Mouse (Mus musculus) ovary, postnatal 10 days (tissue): ENCODE data around the gene Ctdsp2.

ENCODE experiments used
- DNase-seq: peaks from one replicate; pipeline ENCODE4 v3.0.0; 2022; ENCODE audit warnings: low spot score

The Ctdsp2 gene

DNA sequence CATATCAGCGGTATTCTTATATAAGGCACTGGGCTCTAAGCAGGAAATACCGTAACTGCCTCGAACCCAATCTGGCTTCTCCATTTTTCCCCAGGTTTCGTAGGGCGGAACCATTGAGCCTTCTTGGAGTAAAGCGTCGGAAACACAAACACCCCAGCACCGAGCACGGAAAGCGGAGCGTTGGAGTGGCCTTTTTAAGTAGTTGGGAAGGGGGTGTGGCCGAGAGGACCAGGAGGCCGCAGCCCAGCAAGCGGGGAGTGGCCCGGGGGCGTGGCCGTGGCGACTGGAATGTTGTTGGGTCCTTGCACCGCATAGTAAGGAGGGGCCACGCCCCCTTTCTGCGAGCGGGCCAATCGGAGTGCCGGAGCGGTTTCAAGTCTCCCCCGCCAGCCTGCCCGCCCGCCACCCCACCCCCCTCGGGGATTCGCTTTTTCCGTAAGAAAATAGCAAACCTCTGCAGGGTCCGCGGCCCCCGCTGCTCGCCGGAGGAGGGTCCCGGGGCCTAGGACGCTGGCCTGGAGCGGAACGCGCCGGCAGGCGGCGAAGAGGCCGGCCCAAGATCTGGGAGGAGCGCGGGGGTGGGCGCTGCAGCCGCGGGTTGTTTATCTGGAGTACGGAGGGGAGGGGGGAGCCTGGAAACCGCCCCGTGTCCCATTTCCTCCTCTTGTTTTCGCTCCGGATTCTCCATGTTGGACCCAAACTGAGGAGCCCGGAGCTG, at the start of gene Ctdsp2:
Gene Ctdsp2, plus strand, starts transcription at position 441 of the 718 bp plus-strand sequence.
- DNase-seq, result peak; percentile 98

DNA sequence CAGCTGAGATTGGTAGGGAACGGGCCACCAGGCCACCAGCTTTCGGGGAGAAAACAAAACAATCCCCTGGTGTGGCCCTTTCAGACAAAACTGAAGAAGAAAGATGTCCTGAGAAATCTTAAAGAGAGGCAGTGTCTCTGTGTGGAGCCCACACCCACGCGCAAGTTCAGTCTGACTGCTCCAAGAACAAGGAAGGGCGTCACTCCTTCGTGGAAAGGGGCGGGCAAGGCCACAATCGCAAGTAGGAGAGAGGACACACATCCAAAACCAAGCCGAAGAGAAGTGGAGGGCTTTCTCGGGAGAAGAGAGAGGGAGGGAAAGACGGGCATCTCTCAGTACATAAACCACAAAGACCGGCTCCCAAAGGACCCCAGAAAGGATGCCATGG, 49.7 kb upstream of the Ctdsp2 start:
- DNase-seq, result no peak

DNA sequence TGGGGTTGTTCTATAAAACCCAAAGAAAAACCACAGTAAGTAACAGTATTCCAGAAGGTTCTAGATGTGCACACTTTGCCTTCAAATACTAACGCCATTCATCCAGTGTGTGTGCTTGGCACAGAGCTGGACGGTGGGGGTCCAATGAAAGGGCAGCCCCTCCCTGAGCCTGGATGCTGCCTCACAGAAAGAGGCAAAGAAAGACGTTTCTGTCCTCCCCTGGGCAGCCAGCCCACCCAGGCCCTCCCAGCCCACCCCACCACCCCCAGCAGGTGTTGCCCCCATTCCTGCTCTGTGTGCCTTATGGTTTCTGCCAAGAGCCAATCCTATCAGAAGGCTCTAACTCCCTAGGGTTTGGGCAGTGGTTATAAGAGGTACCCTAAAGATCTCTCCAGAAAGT, 49.0 kb upstream of the Ctdsp2 start:
- DNase-seq, result no peak

DNA sequence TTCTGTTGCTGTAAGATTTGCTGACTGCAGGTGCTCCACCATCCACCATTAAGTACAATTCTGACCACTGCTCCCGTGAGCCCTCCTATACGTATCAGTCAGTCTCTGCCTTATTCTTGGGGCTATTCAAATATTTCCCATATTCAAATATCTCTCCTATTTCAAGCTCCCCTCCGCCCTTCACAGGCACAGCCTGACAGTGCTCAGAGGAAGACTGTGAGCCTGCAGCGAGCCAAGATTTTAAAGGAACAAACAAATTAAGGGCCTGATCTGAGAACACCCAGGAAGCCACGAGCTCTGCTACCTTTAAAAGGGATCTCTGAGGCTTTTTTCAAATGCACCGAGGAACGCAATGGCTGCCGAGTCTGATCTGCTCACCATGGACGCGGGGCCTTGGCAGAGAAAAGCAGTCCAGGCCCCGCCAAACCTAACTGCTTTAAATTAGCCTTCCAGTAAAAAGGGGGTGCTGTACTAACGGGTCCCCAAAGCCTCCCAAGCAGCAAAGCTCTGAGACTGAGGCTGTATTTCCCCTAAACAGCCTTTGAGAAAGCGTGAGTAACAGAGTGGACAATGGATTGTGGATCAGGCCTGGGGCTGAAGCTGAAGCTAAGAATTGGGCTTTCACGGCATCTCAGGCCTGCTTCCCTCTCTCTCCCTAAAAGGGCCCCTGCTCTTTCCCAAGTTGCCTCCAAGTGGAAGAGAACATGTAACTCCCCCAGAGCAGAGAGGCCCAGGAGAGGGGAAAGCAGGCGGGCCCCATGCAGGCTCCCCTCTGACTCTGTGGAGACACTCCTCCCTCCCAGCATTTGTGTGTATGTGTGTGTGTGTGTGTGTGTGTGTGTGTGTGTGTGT, 48.0 kb upstream of the Ctdsp2 start:
- peak; percentile 74 for DNase-seq

DNA sequence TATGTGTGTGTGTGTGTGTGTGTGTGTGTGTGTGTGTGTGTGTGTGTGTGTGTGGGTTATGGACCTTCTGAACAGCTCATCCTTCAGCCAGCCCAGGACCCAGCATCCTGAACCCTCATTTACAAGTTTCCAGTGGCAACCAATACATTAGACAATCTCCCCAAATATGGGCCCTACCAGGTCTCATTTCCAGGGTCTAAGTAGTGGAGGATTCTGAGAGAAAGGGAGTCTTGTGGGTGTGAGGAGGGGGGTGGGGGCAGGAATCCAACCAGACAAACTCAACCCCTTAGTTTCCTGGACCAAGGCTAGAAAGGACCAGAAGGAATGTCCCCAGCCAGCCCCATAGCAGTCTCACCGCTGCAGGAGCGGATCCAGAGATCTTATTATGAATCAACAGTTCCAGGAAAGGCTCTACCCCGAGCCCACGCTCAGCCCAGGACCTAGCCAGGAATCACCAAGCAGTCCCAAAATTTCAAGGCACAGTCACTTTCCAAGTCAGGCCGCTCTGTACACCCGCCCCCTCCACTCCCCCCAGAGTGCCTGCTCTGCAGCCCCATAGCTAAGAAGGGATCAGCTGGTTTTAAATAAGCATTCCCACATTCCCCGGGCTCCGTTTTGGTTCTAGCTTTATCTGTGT, 47.3 kb upstream of the Ctdsp2 start:
- no peak for DNase-seq

DNA sequence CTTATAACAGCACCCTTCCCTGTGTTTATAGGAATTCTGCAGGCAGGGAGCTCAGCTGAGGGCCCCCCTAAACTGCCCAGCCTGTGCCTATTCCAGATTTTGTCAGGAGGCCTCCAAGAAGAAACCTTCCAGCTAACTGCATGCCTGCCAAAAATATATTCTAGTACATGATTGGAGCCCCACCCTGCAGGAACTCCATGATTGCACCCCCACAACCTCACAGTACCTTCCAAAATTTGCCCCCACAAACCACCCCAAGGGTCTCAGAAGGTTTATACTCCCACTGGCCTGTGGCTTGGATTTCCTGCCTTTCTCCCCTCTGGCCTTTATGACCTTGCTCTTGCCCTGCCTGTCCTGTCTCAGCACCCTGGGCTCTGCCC, 46.8 kb upstream of the Ctdsp2 start:
- no peak for DNase-seq

DNA sequence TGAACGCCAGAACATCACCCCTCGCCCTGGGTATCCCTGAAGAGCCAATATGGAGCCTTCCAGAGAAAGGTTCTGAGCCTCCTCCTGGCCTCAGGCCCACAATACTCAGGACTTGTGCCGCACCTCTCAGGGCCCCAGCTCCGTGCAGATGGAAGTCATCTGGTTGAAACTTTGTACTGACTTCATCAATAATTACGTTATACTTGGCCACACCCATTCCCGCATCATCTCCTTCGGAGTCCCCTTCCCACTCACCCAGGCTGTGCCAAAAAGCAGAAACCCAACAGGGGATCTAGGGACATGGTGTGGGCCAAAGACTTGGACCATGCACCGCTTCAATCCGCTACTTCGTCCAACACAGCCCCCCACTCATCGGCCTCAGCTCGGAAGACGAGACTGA, 44.0 kb upstream of the Ctdsp2 start:
- no peak for DNase-seq

DNA sequence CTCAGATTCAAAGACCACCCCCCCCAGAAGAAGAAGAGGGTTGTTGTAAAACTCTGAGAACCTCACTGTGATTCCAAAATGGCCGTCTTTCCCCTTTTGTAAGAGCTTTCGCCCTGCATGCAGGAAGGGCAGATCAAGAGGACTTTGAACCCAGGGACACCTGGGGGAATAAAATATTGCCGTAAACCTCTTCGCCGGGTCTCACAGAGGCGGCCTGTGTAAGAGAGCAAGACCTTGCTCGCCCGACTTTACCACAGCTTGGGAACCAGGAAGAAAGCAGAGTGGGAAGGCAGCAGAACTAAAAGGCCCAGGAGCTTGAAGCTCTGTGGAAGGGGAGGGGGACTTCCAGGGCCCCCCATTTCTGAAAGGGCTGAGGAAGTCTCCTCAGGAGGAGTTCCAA, 43.4 kb upstream of the Ctdsp2 start:
- no peak for DNase-seq

DNA sequence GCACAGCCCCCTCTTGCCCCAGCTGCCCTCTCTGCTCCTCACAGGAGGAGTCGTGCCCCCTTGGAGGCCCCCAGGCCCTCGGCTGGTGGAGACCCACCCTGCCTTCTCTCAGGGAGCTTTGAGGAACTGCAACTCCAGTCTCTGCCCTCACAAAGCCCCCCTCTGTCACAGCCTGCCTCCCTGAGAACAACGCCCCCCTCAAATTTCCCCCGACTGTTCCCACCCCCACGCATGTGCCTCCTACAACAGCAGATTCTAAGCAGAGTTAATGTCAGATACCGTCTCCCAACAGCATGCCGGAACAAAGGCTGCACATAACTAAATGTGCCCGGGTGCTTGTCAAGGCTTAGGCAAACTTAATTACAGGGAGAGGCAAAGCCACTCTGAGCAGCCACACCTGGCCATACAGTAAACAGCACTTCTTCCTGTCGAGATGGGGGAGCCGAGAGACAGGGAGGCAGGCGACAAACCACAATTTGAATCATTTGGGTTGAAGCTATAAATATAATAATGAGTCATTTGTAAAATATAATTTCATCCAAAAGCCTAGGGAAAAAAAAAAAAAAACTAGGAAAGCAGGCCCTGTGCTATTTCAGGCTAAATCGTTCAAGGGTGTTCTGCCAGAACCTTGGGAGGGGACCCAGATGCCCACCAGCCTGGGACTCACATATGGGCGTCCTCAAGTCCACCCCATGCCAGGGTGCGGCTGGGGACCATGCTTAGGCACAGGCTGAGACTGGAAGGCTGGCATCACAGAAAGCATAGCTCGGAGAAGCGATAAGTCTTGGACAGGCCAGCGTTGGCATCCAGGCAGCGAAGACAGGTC, 42.7 kb upstream of the Ctdsp2 start:
- DNase-seq, result no peak

DNA sequence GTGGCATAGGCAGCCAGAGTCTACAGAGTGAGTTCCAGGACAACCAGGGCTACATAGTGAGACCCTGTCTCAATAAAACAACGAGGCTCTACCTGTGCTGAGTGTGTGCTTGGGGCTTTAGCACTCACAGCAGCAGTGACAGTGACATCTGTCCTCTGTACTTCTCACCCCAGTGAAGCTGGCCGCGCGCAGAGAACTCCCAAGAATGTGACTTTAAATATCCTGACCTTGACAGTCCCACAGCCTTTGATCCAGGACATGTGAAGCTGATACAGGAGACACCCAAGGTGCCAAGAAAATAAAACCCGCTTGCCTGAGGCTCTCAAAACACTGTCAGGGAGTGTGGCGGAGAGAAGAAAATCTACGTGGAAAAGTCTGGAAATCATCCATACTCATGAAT, 37.6 kb upstream of the Ctdsp2 start:
- DNase-seq, result no peak

DNA sequence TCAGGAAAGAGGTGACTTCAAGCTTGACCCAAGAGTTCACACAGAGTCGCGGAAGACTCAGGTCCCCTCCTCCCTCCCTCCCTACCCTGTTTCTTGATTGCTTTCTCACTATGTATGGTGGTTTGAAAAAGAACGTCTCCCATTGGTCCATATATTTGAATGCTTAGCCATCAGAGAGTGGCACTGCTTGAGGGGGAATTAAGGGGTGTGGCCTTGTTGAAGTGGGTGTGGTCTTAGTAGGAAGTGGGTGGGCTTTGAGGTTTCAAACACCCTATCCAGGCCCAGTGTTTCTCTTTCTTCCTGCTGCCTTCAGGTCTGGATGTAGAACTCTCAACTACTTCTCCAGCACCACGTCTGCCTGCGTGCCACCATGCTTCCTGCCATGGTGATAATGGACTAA, 33.0 kb upstream of the Ctdsp2 start:
- DNase-seq, result no peak

DNA sequence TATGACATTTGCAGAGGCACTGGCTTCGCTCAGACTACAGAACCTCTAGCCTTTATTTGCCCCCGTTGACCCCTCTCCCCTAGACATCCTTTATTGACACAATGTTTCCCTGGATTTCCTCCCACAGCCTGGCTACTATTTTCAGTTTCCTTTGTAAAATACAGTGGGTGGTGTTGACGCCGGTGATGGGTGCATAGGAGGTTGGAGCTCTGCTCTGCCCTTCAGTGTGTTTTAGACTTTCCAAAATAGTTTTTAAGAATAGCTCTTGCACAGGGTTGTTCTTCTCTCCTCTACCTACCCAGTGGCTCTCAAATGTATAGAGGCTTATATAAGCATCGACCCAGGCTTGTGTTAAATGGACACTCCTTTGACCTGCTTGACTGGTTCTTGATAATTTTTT, 28.7 kb upstream of the Ctdsp2 start:
- DNase-seq, result no peak

DNA sequence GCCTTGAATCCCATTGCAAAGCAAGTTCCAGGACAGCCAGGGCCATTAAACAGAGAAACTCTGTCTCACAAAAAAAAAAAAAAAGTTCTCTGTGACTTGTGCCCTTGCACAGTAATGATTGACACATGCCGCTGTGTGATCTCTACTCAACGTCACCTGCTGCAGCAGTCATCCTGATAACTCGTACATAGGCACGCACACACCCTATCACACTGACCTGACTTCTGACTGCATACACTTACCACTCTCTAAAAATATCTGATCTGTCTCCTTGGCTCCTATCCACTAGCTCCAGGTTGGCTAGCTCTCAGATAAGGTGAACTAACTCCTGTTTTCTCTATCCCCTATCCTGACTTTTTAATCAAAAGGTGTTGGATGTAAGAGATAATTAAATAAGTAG, 27.9 kb upstream of the Ctdsp2 start:
- no peak for DNase-seq

DNA sequence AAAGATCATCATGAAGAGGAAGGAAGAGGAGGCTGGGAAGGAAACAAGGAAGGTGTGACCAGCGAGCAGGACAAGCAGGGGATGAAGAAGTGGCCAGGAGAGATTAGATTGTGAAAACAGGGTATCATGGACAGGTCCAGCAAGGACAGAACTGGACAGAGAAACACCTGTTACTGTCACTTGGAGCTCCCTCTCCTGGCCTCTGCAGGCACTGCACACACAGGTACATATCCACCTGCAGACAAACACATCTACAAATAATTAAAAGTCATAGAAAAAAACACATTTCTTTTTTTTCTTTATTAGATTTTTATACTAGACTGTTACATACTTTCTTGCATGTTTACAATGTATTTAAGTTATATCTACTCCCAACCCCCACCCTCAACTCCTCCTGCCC, 26.1 kb upstream of the Ctdsp2 start:
- DNase-seq, result no peak

DNA sequence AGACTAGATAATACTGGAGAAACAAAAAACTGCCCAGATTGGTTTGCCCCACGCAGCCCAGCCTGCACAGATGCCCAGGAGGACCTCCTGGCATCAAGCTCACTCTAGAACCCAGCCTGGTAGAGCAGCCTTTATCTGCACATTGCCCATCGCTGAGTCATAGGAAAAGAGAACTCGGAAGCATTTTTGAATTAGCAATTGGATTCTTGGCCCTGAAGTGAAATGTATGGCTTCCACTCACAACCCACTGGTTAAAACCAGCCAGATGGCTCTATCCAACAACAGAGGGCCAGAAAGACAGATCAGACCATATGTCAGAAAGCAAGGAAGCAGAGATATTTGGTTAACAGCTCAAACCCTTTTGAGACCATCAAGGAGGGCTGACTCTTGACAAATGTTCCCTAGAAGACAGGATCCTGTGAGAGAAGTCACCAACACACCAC, 25.5 kb upstream of the Ctdsp2 start:
- no peak for DNase-seq

DNA sequence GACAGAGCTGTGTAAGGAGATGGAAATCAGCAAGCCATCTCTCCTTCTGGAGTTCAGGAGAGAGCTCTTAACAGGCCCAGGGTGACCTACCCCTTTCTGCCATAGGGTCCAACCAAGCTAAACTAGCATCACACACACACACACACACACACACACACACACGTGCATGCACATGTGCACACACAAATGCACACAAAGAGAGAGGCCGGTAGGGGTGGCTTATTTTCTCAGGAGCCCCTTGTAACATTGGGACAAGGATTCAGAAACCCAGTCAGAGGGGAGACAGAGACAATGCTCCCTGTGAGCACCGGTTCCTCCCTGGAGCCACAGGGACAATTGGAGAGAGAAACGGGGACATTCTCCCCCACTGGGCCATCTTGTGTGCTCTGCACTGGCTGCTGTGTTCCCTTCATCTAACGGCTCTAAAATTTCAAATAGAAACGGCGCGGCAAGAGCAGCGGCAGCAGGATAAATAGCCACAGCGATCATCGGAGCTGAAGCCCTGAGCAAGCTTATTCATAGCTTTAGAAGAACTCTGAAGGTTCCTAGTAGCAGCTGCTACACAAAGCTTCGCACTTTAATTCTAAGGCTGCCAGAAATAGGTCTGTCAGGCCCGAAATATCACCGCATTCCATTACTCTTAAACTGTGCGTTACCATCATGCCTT, 21.7 kb upstream of the Ctdsp2 start:
- no peak for DNase-seq

DNA sequence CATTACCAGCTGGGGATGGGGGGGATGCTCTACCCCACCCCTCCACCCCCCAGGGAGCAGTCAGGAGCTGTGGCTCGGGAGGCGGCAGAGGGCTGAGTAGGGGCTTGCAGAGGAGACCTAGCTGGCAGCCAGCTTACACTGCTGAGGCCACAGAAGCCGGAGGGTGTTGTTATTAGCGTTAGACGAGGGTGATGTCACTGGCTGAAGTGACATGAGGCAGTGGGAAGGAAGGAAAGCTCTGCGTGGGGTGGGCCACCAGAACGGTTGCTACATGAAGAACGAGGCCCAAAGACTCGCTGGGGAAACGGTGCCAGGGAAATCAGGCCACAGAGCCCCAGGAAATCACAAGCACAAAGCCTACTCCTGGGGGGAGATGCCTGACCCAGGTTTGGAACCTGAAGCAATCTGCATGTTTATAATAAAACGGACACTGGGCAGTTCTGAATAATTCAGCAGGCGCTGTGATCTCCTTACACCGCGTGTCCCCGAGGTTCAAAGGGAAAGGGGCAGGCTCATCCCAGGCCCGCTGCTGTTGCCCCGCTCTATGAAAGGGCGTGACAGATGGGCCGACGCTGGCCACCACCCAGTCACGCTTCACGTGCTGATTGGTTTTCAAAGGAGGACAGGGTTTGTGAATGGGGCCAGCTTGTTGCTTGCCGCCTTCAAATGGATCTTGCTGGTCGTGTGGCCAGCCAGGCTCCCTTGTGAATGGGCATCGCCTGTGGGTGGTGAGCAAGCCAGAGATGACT, 21.0 kb upstream of the Ctdsp2 start:
- DNase-seq, result no peak

DNA sequence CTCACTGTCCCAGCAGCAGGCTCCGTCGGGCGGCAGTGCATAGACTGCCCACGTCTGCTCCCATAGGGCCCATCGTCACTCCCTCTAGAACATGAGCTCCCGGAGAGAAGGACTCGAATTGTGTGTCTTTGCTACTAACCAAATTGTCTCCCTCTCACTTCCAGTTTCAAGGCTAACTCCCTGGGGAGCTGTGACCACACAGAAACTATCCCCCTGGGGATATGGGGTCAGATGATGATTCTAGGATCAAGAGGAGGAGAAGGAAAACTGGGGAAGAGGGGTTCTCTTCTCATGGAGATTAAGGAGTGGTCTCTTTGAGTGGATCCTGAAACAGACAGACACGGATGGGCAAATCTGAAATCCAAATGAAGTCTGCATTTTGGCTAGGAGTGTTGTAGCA, 18.0 kb upstream of the Ctdsp2 start:
- no peak for DNase-seq

DNA sequence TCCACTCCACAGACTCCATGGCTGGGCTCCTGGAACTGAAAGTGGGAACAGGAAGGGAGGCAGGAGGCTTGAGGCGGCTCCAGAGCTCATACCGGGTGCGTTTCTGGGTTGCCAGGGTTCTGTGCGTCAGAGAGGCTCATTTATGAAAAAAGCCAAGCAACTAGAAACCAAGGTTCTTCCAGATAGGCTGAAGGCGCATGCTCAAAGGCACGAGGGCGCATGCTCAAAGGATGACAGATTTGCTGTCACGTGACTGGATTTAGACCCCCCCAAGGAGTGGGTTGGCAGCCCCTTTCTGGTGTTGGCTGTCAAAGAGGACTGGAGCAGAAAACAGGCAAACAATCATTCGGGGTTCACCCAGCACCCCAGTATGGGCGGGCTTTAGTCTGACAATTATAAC, 16.8 kb upstream of the Ctdsp2 start:
- no peak for DNase-seq

DNA sequence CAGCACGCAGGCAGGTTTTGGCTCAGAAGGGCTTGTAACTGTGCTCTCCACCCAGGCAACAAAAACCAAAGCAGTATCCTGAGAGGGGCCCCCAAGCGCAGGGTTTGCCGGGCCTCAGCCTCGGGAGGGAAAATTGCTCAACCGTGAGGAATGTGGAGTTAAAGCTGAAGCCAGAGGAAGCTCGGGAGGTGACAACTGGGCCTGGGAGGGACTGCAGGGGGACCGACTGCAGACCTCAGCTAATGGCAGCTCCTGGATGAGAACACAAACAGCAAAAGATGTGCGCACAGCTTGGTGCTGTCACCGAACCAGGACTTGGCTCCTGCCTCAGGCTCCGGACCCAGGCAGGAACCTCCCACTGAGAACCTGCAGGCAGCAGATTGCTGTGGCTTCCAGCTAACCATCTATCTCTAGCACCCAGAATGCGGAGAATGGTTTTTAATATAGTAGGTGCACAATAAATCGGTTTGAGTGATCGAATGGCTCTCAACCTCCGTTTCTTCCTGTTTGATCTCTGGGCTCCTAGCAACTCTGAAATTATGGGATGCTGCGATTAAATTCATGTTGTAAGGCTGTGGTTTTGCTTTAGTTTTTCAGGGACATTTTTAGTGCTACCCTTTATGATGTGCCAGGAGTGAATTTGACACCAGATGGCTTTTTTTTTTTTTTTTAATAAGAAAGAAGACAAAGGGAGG, 16.1 kb upstream of the Ctdsp2 start:
- no peak for DNase-seq
